Mouse (Mus musculus): Measurements from ENCODE around the gene Lbr. TPM values are rescaled to one million over a fixed set of nuclear protein-coding genes. Genes with fewer than 3 reads are reported as not detected.

Lbr gene
- polyA plus RNA-seq, 1 experiment from 2014 or later = 129 TPM

DNA sequence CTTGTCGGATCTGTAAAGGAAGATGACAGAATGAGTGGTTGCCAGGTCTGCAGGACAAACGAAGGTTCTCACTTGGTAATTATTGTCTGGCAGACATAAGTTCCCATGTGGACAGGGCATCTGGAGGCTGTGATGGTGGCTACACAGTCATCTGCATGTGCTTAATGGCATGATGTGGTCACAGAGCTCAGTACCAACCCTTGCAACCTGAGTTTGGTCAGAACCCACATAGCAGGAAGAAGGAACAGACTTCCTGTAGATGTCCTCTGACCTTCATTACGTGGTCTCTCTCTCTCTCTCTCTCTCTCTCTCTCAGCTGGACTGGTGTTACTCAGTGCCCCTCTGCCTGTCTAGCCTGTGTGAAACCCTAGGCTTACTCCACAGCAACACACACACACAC, 29.8 kb upstream of the Lbr start:
- no peak for ATAC-seq (ENCODE audit: low FRiP score, low TSS enrichment)
- Histone ChIP-seq H3K36me3 (ENCODE audit: control insufficient read depth, insufficient read depth, low read length) (no peaks in the 10 kb centered on the region), H3K4me2 (replicated peaks; ENCODE audit: low read depth, low read length) (no peak overlapping the region), H3K9me3 (ENCODE audit: control insufficient read depth, low read length) (no peaks in the 10 kb centered on the region), H3K27ac (ENCODE audit: low read depth, low read length) (no peak overlapping the region), H3K9ac (ENCODE audit: low read depth, low read length) (no peak overlapping the region), H3K4me3 (ENCODE audit: low read length) (no peak overlapping the region), H3K4me1 (ENCODE audit: control insufficient read depth, insufficient read depth, low read length) (no peaks in the 10 kb centered on the region), H3K27me3 (ENCODE audit: control insufficient read depth, insufficient read depth, low read length) (no peaks in the 10 kb centered on the region)
- 85% methylated on average over 3 of the region's 3 CpGs for WGBS

DNA sequence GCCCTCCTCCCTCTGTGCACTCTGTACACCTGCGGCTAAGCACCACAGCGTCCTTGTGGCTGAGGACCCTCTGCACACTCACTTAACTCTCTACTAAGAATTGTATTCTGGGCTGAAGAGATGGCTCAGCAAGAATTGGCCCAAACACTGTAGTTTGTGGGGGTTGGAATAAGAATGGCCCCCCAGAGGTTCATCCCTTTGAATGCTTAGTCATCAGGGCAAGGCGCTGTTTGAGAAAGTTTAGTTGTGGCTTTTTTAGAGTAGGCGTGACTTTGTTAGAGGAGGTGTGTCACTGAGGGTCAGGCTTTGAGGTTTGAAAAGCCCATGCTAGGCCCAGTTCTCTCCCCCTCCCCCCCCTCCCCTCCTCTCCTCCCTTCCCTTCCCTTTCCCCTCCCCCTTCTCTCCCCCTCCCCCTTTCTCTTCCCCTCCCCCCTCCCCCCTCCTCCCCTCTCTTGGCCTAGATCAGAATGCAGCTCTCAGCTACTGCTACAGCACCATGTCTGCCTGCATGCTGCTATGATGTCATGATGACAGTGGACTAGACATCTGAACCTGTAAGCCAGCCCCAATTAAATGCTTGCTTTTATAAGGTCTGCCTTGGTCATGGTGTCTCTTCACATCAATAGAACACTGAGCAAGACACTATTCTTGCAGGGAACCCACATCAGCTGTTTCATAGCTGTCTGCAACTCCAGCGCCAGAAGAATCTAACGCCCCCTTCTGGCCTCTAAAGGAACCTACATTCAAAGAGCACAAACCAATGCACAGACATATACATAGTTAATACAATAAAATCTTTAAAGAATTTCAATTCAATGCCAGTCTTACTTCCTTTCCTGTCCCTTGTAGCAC, 23.8 kb upstream of the Lbr start:
- Histone ChIP-seq H3K4me1 (ENCODE audit: control insufficient read depth, insufficient read depth, low read length) (no peaks in the 10 kb centered on the region), H3K9ac (ENCODE audit: low read depth, low read length) (no peak overlapping the region), H3K9me3 (ENCODE audit: control insufficient read depth, low read length) (no peaks in the 10 kb centered on the region), H3K36me3 (ENCODE audit: control insufficient read depth, insufficient read depth, low read length) (no peaks in the 10 kb centered on the region), H3K4me2 (replicated peaks; ENCODE audit: low read depth, low read length) (no peak overlapping the region), H3K4me3 (ENCODE audit: low read length) (no peak overlapping the region), H3K27ac (ENCODE audit: low read depth, low read length) (no peak overlapping the region), H3K27me3 (ENCODE audit: control insufficient read depth, insufficient read depth, low read length) (no peaks in the 10 kb centered on the region)
- ATAC-seq (ENCODE audit: low FRiP score, low TSS enrichment) = no peak
- 82% methylated on average over 6 of the region's 6 CpGs for WGBS

DNA sequence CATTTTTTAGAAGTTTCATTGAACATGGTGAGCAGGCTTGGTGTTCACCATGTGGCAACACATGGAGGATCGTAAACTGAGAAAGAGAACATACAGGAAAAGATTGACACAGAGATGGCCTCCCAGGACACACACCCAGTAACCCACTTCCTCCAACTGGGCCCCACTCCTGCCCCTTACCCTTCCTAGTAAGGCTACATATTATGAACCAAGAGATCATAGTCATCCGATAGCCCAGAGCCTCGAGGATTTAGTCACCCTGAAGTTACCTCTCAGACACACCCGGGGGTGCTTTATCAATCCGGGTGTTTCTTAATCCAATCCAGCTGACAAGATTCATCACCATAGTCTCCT, 23.0 kb upstream of the Lbr start:
- Histone ChIP-seq H3K9ac (ENCODE audit: low read depth, low read length) (no peak overlapping the region), H3K27me3 (ENCODE audit: control insufficient read depth, insufficient read depth, low read length) (no peaks in the 10 kb centered on the region), H3K4me1 (ENCODE audit: control insufficient read depth, insufficient read depth, low read length) (peaks cover under 1% of the 10 kb centered on the region; the same call in 1 of the 2 replicates), H3K4me3 (ENCODE audit: low read length) (no peak overlapping the region), H3K36me3 (ENCODE audit: control insufficient read depth, insufficient read depth, low read length) (no peaks in the 10 kb centered on the region), H3K4me2 (replicated peaks; ENCODE audit: low read depth, low read length) (no peak overlapping the region), H3K27ac (ENCODE audit: low read depth, low read length) (no peak overlapping the region), H3K9me3 (ENCODE audit: control insufficient read depth, low read length) (no peaks in the 10 kb centered on the region)
- 78% methylated on average over 5 of the region's 5 CpGs for WGBS
- no peak for ATAC-seq (ENCODE audit: low FRiP score, low TSS enrichment)

DNA sequence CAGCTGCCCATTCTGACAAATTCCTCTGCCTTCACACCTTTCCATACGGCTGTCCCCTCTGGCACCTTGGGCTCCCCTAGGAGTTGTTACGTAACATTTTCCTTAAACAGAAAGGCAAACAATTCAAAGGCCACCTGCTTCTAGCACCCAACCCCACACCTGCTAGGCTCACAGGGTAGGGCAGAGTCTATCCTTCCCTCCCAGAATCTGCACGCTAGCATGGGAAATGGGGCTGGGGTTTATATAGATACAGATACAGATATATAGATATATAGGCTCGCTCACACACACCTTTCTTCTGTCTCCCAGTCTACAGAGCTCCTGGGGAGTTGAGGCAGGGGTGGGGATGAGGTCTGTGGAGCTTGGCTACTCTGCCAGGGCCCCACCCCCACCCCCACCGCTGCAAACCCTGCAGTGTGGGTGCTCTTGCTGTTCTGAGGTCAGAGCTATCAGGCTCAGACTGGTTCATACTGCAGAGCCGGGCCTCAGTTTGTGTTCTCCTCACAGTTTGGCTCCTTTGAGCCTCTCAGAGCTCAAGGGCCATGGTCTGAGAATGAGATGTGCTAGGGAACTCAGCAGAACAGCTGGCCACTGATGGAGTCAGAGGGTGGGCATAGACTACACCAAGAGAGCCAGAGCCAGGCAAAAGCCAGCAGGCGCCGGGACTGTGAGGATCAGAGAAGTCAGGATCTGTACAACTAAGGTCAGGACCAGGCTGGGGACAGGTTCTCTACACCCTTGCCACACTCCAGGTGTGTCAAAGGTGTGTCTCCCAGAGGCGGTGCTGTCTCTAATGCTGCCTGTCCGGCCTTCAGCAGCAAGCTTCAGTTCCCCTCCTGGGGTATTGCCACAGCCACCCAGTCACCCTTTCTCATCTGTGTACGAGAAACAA, 22.4 kb upstream of the Lbr start:
- H3K9ac ChIP-seq (ENCODE audit: low read depth, low read length) = no peak overlapping the region
- H3K36me3 ChIP-seq (ENCODE audit: control insufficient read depth, insufficient read depth, low read length) = no peaks in the 10 kb centered on the region
- H3K9me3 ChIP-seq (ENCODE audit: control insufficient read depth, low read length) = no peaks in the 10 kb centered on the region
- 76% methylated on average over 11 of the region's 11 CpGs for WGBS
- ATAC-seq (ENCODE audit: low FRiP score, low TSS enrichment) = no peak
- H3K27me3 ChIP-seq (ENCODE audit: control insufficient read depth, insufficient read depth, low read length) = no peaks in the 10 kb centered on the region
- H3K27ac ChIP-seq (ENCODE audit: low read depth, low read length) = no peak overlapping the region
- peaks cover 5% of the 10 kb centered on the region; the same call in 1 of the 2 replicates for H3K4me1 ChIP-seq (ENCODE audit: control insufficient read depth, insufficient read depth, low read length)
- H3K4me2 ChIP-seq (replicated peaks; ENCODE audit: low read depth, low read length) = no peak overlapping the region
- H3K4me3 ChIP-seq (ENCODE audit: low read length) = no peak overlapping the region

DNA sequence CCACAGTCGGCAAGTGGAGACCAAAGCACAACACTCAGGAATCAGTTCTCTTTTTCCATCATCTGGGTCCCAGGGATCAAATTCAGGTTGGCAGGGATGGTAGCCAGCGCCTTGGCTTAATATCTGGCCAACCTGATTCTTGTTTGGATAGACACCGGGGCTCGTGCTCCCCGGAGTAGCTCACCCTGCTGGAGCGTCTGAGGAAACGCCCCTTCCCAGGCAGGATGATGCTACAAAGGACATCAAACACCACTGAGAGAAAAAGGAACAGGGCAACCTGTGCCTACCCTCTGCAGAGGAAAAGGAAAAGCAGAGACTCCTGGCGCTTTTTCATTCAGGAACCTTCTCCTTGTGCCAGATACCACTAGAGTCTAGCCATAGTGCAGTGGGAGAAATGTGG, 20.6 kb upstream of the Lbr start:
- no peak for ATAC-seq (ENCODE audit: low FRiP score, low TSS enrichment)
- no peaks in the 10 kb centered on the region for H3K9me3 ChIP-seq (ENCODE audit: control insufficient read depth, low read length)
- H3K36me3 ChIP-seq (ENCODE audit: control insufficient read depth, insufficient read depth, low read length) = no peaks in the 10 kb centered on the region
- H3K4me1 ChIP-seq (ENCODE audit: control insufficient read depth, insufficient read depth, low read length) = peaks cover 5% of the 10 kb centered on the region; the same call in 1 of the 2 replicates
- H3K27me3 ChIP-seq (ENCODE audit: control insufficient read depth, insufficient read depth, low read length) = no peaks in the 10 kb centered on the region
- H3K27ac ChIP-seq (ENCODE audit: low read depth, low read length) = no peak overlapping the region
- H3K9ac ChIP-seq (ENCODE audit: low read depth, low read length) = no peak overlapping the region
- H3K4me2 ChIP-seq (replicated peaks; ENCODE audit: low read depth, low read length) = no peak overlapping the region
- 29% methylated on average over 8 of the region's 8 CpGs for WGBS
- no peak overlapping the region for H3K4me3 ChIP-seq (ENCODE audit: low read length)

DNA sequence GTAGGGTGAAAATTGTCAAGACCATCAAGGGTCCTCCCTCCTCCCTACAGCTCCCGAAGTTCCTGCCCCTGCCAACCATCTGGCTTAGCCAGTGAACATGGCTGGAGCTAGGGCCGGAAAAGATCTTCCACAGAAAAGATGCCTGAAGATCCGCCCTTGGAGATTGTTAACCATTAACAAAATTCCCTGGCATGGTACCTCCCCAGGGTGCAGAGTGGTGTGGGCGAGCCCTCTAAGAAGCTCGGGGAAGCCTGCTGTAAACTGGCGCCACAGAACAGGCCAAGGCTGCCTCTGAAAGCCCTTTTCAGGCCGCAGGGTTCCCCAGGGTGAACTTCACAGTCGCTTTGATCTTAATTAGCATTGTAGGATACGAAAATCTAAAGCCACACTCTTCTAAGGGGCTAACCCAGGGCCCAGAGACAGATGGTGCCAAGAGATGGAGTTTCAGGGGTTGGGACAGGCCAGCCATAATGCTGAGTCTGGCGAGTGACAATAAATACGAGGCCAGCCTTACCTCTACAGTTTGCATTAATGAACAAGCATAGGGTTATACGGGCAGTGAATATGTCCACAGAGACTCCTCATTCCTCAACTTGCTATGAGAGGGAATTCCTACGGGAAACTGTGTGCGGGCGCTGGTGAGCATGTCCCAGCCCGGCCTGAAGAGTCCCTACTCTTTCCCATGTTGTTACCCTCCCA, 20.0 kb upstream of the Lbr start:
- H3K4me3 ChIP-seq (ENCODE audit: low read length) = no peak overlapping the region
- WGBS = 49% methylated on average over 16 of the region's 16 CpGs
- no peak for ATAC-seq (ENCODE audit: low FRiP score, low TSS enrichment)
- H3K9me3 ChIP-seq (ENCODE audit: control insufficient read depth, low read length) = no peaks in the 10 kb centered on the region
- no peaks in the 10 kb centered on the region for H3K27me3 ChIP-seq (ENCODE audit: control insufficient read depth, insufficient read depth, low read length)
- peaks cover 5% of the 10 kb centered on the region; the same call in 1 of the 2 replicates for H3K4me1 ChIP-seq (ENCODE audit: control insufficient read depth, insufficient read depth, low read length)
- H3K9ac ChIP-seq (ENCODE audit: low read depth, low read length) = no peak overlapping the region
- no peak overlapping the region for H3K4me2 ChIP-seq (replicated peaks; ENCODE audit: low read depth, low read length)
- no peaks in the 10 kb centered on the region for H3K36me3 ChIP-seq (ENCODE audit: control insufficient read depth, insufficient read depth, low read length)
- no peak overlapping the region for H3K27ac ChIP-seq (ENCODE audit: low read depth, low read length)

DNA sequence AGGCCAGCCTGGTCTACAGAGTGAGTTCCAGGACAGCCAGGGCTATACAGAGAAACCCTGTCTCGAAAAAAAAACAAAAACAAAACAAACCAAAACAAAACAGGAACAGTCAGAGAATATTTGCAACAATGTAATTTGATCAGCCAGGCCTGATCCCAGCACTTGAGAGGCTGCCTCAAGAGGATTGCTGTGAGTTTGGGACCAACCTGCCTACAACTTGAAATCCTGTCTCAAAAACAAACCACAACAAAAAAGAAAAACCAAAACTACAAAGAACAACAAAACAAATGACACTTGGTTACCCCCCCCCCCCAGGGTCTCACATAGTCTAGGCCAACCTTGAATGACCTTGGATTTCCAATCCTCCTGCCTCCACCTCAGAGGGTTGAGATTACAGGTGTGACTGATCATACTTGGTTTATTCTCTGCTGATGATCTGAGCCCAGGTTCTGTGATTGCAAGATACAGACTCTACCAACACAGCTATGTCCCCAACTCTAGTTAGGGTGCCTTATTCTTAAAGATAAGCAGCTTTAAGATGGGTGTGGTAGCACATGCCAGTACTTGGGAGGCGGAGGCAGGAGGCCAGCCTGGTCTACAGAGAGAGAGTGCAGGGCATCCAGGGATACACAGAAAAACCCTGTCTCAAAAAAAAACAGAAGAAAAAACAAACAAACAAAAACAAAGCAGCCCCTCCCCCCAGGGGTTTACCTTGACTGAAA, 18.5 kb upstream of the Lbr start:
- Histone ChIP-seq H3K9me3 (ENCODE audit: control insufficient read depth, low read length) (no peaks in the 10 kb centered on the region), H3K36me3 (ENCODE audit: control insufficient read depth, insufficient read depth, low read length) (no peaks in the 10 kb centered on the region), H3K27me3 (ENCODE audit: control insufficient read depth, insufficient read depth, low read length) (no peaks in the 10 kb centered on the region), H3K4me2 (replicated peaks; ENCODE audit: low read depth, low read length) (no peak overlapping the region), H3K4me3 (ENCODE audit: low read length) (no peak overlapping the region), H3K27ac (ENCODE audit: low read depth, low read length) (no peak overlapping the region), H3K9ac (ENCODE audit: low read depth, low read length) (no peak overlapping the region), H3K4me1 (ENCODE audit: control insufficient read depth, insufficient read depth, low read length) (peaks cover 5% of the 10 kb centered on the region; the same call in 1 of the 2 replicates)
- WGBS = 87% methylated on average over 2 of the region's 2 CpGs
- ATAC-seq (ENCODE audit: low FRiP score, low TSS enrichment) = no peak

DNA sequence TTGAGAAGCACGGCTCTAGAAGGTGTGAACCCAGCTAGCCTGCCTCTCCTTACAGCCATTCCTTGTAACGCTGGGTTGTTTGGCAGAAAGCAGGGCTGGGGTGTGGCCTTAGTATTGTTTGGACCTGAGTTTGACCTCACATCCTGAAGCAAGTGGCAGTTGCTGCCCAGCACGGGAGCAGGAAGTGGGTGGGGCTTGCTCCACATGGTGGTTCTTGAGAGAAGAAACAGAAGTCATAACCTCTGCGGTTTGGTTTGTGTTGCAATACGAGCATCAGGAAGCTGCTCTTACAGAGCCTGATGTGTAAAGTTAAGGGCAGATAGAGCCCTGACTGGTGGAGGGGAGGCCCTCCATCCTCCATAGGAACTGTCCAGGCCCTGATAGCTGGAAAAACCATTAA, 17.8 kb upstream of the Lbr start:
- H3K27ac ChIP-seq (ENCODE audit: low read depth, low read length) = no peak overlapping the region
- no peaks in the 10 kb centered on the region for H3K27me3 ChIP-seq (ENCODE audit: control insufficient read depth, insufficient read depth, low read length)
- WGBS = 11% methylated on average over 5 of the region's 5 CpGs
- H3K9me3 ChIP-seq (ENCODE audit: control insufficient read depth, low read length) = no peaks in the 10 kb centered on the region
- H3K36me3 ChIP-seq (ENCODE audit: control insufficient read depth, insufficient read depth, low read length) = no peaks in the 10 kb centered on the region
- no peak overlapping the region for H3K4me2 ChIP-seq (replicated peaks; ENCODE audit: low read depth, low read length)
- H3K4me1 ChIP-seq (ENCODE audit: control insufficient read depth, insufficient read depth, low read length) = peaks cover 5% of the 10 kb centered on the region; the same call in 1 of the 2 replicates
- peak; percentile 56 for ATAC-seq (ENCODE audit: low FRiP score, low TSS enrichment)
- no peak overlapping the region for H3K9ac ChIP-seq (ENCODE audit: low read depth, low read length)
- no peak overlapping the region for H3K4me3 ChIP-seq (ENCODE audit: low read length)
